Mouse (Mus musculus) thymus, postnatal 36 days (tissue): Measurements from ENCODE around the gene Ino80d.
A peak's percentile ranks its signal among the peaks of the same experiment; 100 is the strongest.

Source experiments
- DNase-seq, 2 experiments: peaks; one replicate each; pipeline ENCODE4 v3.0.0; 2022; ENCODE audit warnings: mixed read lengths in 2 of 2

Gene Ino80d

GRCm38 (mm10) chr1:62986267-62986666, 128.2 kb downstream of the Ino80d start:
- peak; percentile 5 to 11 for DNase-seq

- DNase-seq: peak; percentile 22 to 41
Measured at GRCm38 (mm10) chr1:62984566-62984965, 129.9 kb downstream of the Ino80d start.

GRCm38 (mm10) chr1:62976742-62977141, 137.7 kb downstream of the Ino80d start:
- DNase-seq: no peak

GRCm38 (mm10) chr1:62966885-62967284, 147.6 kb downstream of the Ino80d start:
- no peak for DNase-seq

GRCm38 (mm10) chr1:62964291-62964690, 150.2 kb downstream of the Ino80d start:
- peak; percentile 11 to 34 for DNase-seq

- no peak for DNase-seq
Measured at GRCm38 (mm10) chr1:62956942-62957645, 157.4 kb downstream of the Ino80d start.

- no peak for DNase-seq
Measured at GRCm38 (mm10) chr1:62956526-62956925, 157.9 kb downstream of the Ino80d start.

- no peak for DNase-seq
Measured at GRCm38 (mm10) chr1:62955340-62955739, 159.1 kb downstream of the Ino80d start.

- no peak for DNase-seq
Measured at GRCm38 (mm10) chr1:62953036-62953435, 161.4 kb downstream of the Ino80d start.

- DNase-seq: no peak
Measured at GRCm38 (mm10) chr1:62952319-62952718, 162.1 kb downstream of the Ino80d start.

- DNase-seq: no peak
Measured at GRCm38 (mm10) chr1:62951067-62951809, 163.2 kb downstream of the Ino80d start.

- no peak for DNase-seq
Measured at GRCm38 (mm10) chr1:62950526-62950925, 163.9 kb downstream of the Ino80d start.

GRCm38 (mm10) chr1:62947807-62948206, 166.7 kb downstream of the Ino80d start:
- DNase-seq: no peak

GRCm38 (mm10) chr1:62946987-62947386, 167.5 kb downstream of the Ino80d start:
- no peak for DNase-seq

GRCm38 (mm10) chr1:62934752-62935329, 179.6 kb downstream of the Ino80d start:
- DNase-seq: no peak

GRCm38 (mm10) chr1:62934100-62934513, 180.4 kb downstream of the Ino80d start:
- no peak for DNase-seq

- no peak for DNase-seq
Measured at GRCm38 (mm10) chr1:62933288-62934099, 181.0 kb downstream of the Ino80d start.

GRCm38 (mm10) chr1:62929477-62929876, 185.0 kb downstream of the Ino80d start:
- DNase-seq: peak; percentile 45 to 60

- DNase-seq: no peak
Measured at GRCm38 (mm10) chr1:62919219-62919618, 195.2 kb downstream of the Ino80d start.

- no peak for DNase-seq
Measured at GRCm38 (mm10) chr1:62916609-62917008, 197.9 kb downstream of the Ino80d start.

GRCm38 (mm10) chr1:62914495-62914894, 200.0 kb downstream of the Ino80d start:
- DNase-seq: no peak

- no peak for DNase-seq
Measured at GRCm38 (mm10) chr1:62911426-62911825, 203.0 kb downstream of the Ino80d start.

GRCm38 (mm10) chr1:62909126-62909525, 205.3 kb downstream of the Ino80d start:
- DNase-seq: no peak
